Mouse (Mus musculus): Measurements from ENCODE around the gene Clk4.

Clk4 gene

DNA sequence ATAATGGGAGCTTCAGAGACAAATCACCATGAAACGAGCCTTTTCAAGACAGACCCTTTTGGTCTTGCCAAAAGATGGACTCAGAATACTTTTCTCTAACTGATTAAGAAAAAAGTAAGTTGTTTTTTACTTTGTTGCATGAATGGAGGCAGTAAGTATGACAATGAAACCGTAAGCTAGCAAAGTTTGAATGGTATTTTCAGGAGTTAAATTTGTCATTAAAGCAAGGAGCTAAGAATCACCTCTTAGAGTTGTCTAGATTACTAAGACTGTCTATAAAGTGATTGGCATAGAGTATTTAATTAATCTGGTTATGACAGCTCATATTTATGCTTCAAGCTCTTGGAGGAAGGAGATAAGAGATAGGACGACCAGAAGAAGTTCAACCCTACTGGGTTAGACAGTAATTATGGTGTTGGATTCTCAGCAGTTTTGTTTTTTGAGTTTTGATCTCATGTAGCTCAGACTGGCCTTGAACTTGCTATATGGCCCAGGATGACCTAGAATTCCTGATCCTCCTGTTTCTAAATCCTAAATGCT, at the start of gene Clk4:
TSS of gene Clk4 (plus strand) at position 51 of the 540 bp plus-strand sequence.
- ChIA-PET POLR2A (interaction anchor here in 3 of 4 experiments (0.5 to 6.2 kb wide), 11 partner anchors 9 to 346 kb away, joined by 3 to 48 read pairs (median 3); partner anchors contain the start of genes Gm12569 (in 2 of the 3), Phykpl (in 1 of the 3) and Zfp2 (in 1 of the 3)), CTCF (interaction anchor here in 1 of 4 experiments (0.7 kb wide), 1 partner anchor 61 kb away, joined by 4 read pairs; no protein-coding TSS in a partner anchor)

DNA sequence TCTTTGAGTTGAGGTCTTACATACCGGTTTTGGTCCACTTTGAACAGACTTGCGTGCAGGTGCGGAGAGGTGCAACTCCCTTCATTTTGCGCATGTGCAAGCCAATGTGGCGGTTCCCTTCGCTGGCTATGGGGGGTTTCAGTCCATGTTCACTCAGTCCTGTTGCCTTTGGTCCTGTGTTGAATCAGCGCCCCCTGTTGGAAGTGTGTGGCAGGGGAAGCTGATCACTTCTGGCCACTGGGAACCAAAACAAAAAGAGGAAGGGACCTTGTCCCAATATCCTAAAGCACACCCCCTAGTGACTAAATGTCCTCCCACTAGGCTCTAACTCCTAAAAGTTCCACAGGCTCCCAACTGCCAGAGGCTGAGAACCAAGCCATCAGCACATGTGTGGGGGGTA, 47.5 kb upstream of the Clk4 start:
- ChIA-PET POLR2A (interaction anchor here in 3 of 4 experiments (0.5 to 1.9 kb wide), 7 partner anchors 49 to 388 kb away, joined by 3 to 10 read pairs (median 4); partner anchors contain the start of genes BC049762 (in 2 of the 3) and Phykpl (in 1 of the 3)), CTCF (interaction anchor here in 3 of 4 experiments (0.6 to 1.9 kb wide), 15 partner anchors 9 to 326 kb away, joined by 3 to 11 read pairs (median 4); partner anchors contain the start of gene BC049762 (in 1 of the 3))

DNA sequence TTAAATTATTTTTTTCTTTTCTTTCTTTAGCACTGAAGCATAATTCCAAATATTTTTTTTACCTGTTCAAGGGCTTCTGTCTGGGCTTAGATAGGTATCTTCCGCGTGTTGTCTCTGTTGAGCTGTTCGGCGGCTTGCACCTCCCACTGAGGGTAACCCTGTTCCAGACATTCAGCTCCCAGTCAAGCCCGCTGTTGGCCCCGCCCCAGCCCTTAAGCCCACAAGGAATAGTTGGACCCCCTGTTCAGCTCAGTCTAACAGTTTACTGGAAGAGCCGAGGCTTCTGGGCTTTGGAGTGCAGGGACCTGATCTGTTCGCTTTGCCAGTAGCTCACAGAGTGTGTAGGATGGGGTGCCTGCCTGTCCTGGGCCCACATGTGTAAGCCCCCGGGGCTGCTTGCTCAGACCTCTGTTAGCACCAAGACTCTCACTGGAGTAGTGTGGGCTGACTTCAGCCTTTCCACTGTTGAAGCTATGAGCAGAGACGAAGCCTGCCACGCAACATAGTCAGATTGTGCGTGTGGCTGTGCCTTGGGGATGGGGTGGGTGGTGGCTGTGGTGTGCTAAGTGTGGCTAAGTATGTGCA, 42.0 kb upstream of the Clk4 start:
- ChIA-PET CTCF (interaction anchor here in 2 of 4 experiments (0.6 to 1.1 kb wide), 3 partner anchors 46 to 618 kb away, joined by 3 to 4 read pairs (median 3); partner anchors contain the start of gene Adamts2 (in 1 of the 2)), POLR2A (interaction anchor here in 3 of 4 experiments (0.6 to 2.3 kb wide), 36 partner anchors 8 to 630 kb away, joined by 3 to 34 read pairs (median 4); partner anchors contain the start of genes BC049762 (in 3 of the 3), Clk4 (in 2 of the 3), 0610009B22Rik (in 1 of the 3) and Col23a1 (in 1 of the 3))

- POLR2A ChIA-PET: interaction anchor here in 3 of 4 experiments (0.7 to 2.3 kb wide), 23 partner anchors 9 to 631 kb away, joined by 3 to 34 read pairs (median 3); partner anchors contain the start of genes BC049762 (in 3 of the 3), Clk4 (in 2 of the 3), 0610009B22Rik (in 1 of the 3) and Hnrnpab (in 1 of the 3)
- CTCF ChIA-PET: interaction anchor here in 1 of 4 experiments (0.6 kb wide), 1 partner anchor 618 kb away, joined by 3 read pairs; the partner anchor contains the start of gene Adamts2
These were observed 41.2 kb upstream of the Clk4 start, which contains the start of gene Gm12569 for GRCm38 (mm10) chr11:51220308-51220707. Gene Gm12569 (plus strand): TSS chr11:51220473.

DNA sequence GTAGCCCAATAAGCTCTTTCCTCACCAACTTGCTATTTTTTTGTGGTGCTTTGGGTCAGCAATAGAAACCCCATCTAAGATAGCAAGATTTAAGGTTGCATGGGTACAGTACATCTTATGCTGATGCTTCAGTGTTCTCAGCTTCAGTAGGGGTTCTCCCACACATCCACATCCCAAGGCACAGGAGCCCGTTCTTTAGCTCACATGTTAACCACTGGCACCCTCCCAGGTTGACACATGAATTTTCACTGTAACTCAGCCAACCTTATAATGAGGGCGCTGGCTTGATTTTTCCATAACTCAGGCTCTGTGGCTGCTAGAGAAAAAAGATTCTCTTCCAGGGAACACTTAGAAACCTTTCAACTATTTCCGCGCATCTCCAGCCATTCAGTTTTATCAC, 34.4 kb upstream of the Clk4 start:
- POLR2A ChIA-PET: interaction anchor here in 3 of 4 experiments (0.7 to 2.0 kb wide), 5 partner anchors 35 to 612 kb away, joined by 3 to 7 read pairs (median 4); partner anchors contain the start of genes BC049762 (in 1 of the 3) and Zfp2 (in 1 of the 3)
- CTCF ChIA-PET: interaction anchor here in 3 of 4 experiments (0.7 to 1.7 kb wide), 4 partner anchors 13 to 1027 kb away, joined by 4 to 10 read pairs (median 5); no protein-coding TSS in a partner anchor

GRCm38 (mm10) chr11:51234626-51235025, 26.9 kb upstream of the Clk4 start:
- POLR2A ChIA-PET: interaction anchor here in 1 of 4 experiments (1.9 kb wide), 1 partner anchor 15 kb away, joined by 4 read pairs; no protein-coding TSS in a partner anchor
- CTCF ChIA-PET: no interaction called here

DNA sequence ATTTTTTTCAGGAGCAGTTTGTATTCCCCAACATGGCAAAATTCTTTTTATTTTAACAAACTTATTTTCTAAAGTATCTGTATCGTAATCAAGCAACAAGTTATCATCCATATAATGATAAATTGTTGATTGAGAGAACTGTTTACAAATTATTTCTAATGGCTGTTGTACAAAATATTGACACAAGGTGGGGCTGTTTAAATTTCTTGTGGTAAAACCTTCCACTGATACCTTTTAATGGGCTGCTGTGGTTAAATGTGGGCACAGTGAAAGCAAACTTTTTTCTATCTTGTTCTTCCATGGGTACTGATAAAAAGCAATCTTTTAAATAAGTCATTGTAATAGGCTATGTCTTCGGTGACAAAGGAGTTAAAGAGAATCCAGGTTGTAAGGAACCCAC, 18.6 kb upstream of the Clk4 start:
- ChIA-PET POLR2A (no interaction called here), CTCF (interaction anchor here in 1 of 4 experiments (0.6 kb wide), 1 partner anchor 266 kb away, joined by 3 read pairs; no protein-coding TSS in a partner anchor)

GRCm38 (mm10) chr11:51257006-51257405, 4.5 kb upstream of the Clk4 start:
- POLR2A ChIA-PET: interaction anchor here in 1 of 4 experiments (5.9 kb wide), 1 partner anchor 7 kb away, joined by 26 read pairs; the partner anchor contains the start of gene BC049762
- CTCF ChIA-PET: no interaction called here

- POLR2A ChIA-PET: interaction anchor here (0.5 to 6.2 kb wide), 48 partner anchors 8 to 506 kb away, joined by 3 to 48 read pairs (median 4); partner anchors contain the start of genes Gm12569 (in 3 of the 4), 0610009B22Rik (in 2 of the 4), Col23a1 (in 2 of the 4) and Hnrnpab (in 2 of the 4)
These were observed 1.1 kb downstream of the Clk4 start, which contains the start of gene BC049762 for GRCm38 (mm10) chr11:51262342-51263285. Gene BC049762 (minus strand): TSS chr11:51263046.

DNA sequence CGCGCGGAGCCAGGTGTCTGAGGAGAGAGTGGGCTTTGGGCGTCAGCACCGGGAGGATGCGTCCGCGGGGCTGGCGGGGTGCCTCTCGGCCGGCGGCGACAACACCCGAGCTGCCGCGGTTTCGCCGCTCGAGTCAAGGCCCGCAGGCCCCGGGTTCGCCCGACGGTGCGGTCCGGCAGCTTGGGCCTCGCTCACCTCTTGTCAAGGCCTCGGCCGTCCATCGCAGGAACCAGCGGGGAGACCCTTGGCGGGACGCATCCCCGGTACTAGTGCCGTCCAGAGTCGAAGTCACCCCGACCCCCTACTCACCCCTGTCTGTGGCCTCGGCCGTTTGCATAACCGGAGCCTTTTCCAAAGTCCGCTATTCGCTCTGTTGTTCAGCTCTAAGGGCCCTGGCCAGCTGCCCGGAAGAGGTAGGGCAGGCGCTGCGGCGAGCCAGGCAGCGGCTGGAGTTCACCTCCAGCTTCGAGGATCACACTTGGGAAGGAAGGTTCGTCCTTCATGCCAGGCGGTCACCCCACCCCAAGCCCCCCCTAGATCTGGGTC, 1.8 kb downstream of the Clk4 start:
- ChIA-PET POLR2A (interaction anchor here in 3 of 4 experiments (0.6 to 6.2 kb wide), 49 partner anchors 9 to 505 kb away, joined by 3 to 48 read pairs (median 4); partner anchors contain the start of genes Gm12569 (in 3 of the 3), Col23a1 (in 2 of the 3), Hnrnpab (in 2 of the 3) and Phykpl (in 2 of the 3)), CTCF (interaction anchor here (0.6 to 2.5 kb wide), 11 partner anchors 26 to 377 kb away, joined by 3 to 11 read pairs (median 5); partner anchors contain the start of gene Col23a1 (in 3 of the 4))

More at GRCm38 (mm10) chr11:51262342-51263285, 1.1 kb downstream of the Clk4 start, which contains the start of gene BC049762:
- CTCF ChIA-PET: interaction anchor here in 2 of 4 experiments (0.7 to 1.8 kb wide), 6 partner anchors 27 to 323 kb away, joined by 3 to 11 read pairs (median 6); partner anchors contain the start of gene Col23a1 (in 2 of the 2)

GRCm38 (mm10) chr11:51264352-51264751, 2.8 kb downstream of the Clk4 start:
- ChIA-PET POLR2A (interaction anchor here (0.6 to 6.2 kb wide), 42 partner anchors 9 to 953 kb away, joined by 3 to 48 read pairs (median 5); partner anchors contain the start of genes Col23a1 (in 2 of the 4), Gm12569 (in 2 of the 4), Zfp2 (in 2 of the 4) and 0610009B22Rik (in 1 of the 4)), CTCF (interaction anchor here (0.6 to 2.5 kb wide), 9 partner anchors 25 to 1924 kb away, joined by 3 to 11 read pairs (median 5); partner anchors contain the start of gene Col23a1 (in 2 of the 4))

DNA sequence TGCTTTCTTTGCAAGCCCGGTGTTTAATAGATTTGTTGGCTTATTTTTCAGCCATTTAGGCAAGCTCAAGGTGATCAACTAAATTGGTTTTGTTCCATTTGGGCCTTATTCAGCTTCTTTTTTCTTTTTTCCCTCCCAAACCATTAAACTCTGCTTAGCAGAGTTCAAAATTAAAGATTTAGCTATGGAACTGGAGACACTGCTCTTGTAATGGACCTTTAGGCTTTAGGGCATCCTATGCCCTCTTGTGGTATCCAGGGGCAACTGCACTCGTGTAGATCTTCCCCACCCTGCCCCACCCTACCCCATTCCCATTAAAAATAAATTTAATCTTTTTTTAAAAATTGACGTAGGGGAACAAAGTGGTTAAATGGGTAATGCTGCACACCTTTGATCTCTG, 3.8 kb downstream of the Clk4 start:
- CTCF ChIA-PET: interaction anchor here (0.8 to 2.5 kb wide), 10 partner anchors 9 to 350 kb away, joined by 3 to 12 read pairs (median 4); partner anchors contain the start of genes Col23a1 (in 1 of the 4) and Zfp2 (in 1 of the 4)

DNA sequence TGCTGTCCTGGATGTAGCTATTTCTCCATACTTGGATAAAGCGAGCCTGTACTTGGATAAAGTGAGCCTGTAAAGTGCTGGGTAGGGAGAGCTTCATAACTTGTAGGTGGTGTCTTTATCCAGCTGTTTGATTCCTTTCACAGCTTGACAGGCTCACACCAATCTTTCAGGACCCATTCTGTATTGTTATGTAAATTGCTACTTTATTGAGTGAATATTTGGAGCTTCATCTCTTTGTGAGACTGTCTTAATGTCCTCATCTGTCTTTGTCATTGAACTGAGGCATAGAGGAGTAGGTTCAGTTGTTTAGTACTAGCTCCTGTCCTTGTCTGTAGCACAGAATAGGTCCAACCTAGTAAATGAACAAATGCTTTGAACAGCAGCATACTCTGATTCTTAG, 12.9 kb downstream of the Clk4 start:
- ChIA-PET POLR2A (interaction anchor here in 3 of 4 experiments (0.6 to 5.2 kb wide), 14 partner anchors 7 to 412 kb away, joined by 3 to 48 read pairs (median 4); partner anchors contain the start of genes BC049762 (in 2 of the 3), Clk4 (in 1 of the 3), Col23a1 (in 1 of the 3) and Hnrnpab (in 1 of the 3)), CTCF (interaction anchor here in 3 of 4 experiments (0.5 to 1.5 kb wide), 5 partner anchors 9 to 265 kb away, joined by 3 to 6 read pairs (median 3); partner anchors contain the start of gene Col23a1 (in 1 of the 3))

More for the DNA sequence above, 3.8 kb downstream of the Clk4 start:
- POLR2A ChIA-PET: interaction anchor here in 3 of 4 experiments (0.7 to 6.2 kb wide), 23 partner anchors 9 to 438 kb away, joined by 3 to 48 read pairs (median 5); partner anchors contain the start of genes Gm12569 (in 2 of the 3), Hnrnpab (in 2 of the 3), Col23a1 (in 1 of the 3) and Zfp2 (in 1 of the 3)

- ChIA-PET POLR2A (interaction anchor here in 3 of 4 experiments (0.6 to 2.2 kb wide), 20 partner anchors 9 to 930 kb away, joined by 3 to 13 read pairs (median 5); partner anchors contain the start of genes 0610009B22Rik (in 2 of the 3), BC049762 (in 2 of the 3), Hnrnpab (in 1 of the 3) and Phykpl (in 1 of the 3)), CTCF (interaction anchor here (0.6 to 3.7 kb wide), 46 partner anchors 10 to 931 kb away, joined by 3 to 51 read pairs (median 5); partner anchors contain the start of genes BC049762 (in 2 of the 4), Phykpl (in 2 of the 4), 0610009B22Rik (in 1 of the 4) and Grm6 (in 1 of the 4))
These were observed 28.1 kb downstream of the Clk4 start, which contains the start of gene Col23a1 for GRCm38 (mm10) chr11:51289564-51290041. Gene Col23a1 (plus strand): TSS chr11:51289920.

Data from embryonic stem cell, embryonic (primary cell).